Mouse (Mus musculus) CD4-positive, CD25-positive, alpha-beta regulatory T cell, adult 2 months (primary cell): ENCODE data around the gene Clnk.

Experiments used
- DNase-seq: peaks from one replicate; pipeline ENCODE4 v3.0.0-alpha.2; 2012; ENCODE audit warnings: low read depth, low spot score

The Clnk gene

DNA sequence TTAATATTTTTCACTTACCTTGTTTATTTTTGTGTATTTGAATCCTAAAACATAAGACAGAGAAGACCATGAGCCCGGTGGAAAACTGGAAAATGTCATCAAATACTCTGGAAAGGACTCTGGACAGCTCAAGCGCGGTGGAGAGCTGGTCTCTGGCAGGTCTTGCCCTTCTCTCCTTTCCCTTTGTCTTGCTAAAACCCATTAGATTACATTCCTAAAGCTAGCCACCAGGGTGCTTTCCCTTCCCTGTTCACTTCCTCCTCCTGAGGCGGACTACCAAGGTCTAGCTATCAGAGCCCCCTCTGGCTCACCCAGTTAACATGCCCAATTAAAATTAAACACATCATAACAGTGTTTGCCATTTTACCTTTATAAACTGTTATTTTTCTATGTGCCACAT is 123.9 kb downstream of the Clnk start:
- DNase-seq = no peak

DNA sequence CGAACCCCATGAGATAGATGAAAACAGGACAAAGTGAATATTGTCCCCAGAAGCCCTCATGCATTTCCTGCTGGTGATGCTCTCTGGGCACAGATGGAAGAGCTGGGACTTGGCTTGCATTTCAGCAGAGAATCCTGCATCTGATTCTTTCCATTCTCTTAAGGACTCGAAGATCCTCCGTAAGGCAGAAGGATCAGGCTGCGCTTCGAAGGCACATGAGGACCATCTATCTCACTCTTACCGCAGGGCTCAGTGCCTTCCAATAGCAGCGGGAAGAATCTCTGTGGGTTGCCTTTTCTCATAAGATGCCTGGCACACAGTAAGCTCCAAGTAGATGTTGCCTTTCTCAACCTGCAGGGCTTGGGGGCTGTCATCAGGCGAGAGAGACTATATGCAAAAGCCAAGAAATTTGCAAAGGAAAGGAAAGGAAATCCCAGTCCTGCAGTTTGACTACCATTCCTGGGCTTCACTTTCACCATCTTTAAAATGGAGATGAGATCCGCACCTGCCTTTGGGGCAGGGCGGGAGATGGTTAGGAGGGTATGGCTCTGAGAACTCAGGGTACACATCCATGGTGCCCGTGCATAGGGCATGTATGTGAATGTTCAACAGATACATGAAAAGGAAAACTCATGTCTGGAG is 167.6 kb downstream of the Clnk start:
- no peak for DNase-seq

- DNase-seq = no peak
These were observed 169.1 kb downstream of the Clnk start for GRCm38 (mm10) chr5:38707364-38708075.

DNA sequence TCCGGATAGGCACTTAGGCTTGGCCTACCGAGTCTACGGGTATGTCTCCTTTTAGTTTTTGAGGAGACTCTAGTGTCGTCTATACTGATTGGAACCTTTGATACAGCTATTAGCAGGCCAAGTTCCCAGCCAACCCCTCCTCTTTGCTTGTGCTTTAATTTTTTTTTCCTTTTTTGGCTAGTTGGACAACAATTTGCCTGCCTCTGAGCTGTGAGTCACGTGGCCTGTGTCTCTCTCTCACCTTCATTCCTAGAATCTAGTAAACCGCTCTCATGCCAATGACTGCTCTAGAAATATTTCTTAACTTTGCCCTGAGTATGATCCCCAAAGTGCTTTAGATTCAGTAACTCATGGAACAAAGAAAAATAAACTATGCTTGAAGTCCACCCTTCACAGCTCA is 173.7 kb downstream of the Clnk start:
- DNase-seq = no peak

GRCm38 (mm10) chr5:38702091-38702490 is 174.5 kb downstream of the Clnk start:
- DNase-seq = no peak

DNA sequence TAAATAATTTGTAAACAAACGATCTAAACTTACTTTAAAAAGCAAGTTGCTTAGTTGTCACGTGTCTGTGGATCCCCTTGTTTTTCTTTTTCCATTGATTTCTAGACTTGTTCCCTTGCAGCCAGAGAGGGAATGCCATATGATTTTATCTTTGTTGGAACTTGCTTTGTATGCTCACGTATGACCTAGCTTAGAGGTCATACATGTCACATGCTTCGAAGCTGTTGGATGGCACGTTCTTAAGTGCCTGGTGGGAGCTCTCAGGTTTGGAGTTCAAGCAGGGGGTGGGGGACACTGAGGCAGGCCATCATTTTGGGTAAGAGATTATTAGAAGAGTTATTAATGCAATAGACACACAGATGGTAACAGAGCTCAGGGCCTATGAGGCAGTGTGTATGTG is 178.1 kb downstream of the Clnk start:
- no peak for DNase-seq

DNA sequence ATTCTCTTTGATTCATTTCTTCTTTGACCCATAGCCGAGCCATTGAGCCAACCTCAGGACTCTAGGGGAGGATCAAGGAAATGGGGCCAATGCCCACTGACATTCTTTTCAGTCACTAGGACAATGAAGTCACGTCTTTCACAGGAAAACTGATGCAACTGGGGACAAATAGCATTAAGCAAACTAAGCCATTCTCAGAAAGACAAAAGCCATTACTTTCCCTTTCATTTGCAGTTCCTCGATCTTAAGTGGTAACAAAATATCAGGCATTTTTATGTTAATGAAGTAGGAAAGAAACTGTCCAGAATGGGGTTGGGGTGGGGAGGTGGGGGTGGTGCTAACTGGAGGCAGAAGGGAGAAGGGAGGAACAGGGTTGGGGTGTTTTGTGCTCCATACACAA is 178.6 kb downstream of the Clnk start:
- DNase-seq = no peak

DNA sequence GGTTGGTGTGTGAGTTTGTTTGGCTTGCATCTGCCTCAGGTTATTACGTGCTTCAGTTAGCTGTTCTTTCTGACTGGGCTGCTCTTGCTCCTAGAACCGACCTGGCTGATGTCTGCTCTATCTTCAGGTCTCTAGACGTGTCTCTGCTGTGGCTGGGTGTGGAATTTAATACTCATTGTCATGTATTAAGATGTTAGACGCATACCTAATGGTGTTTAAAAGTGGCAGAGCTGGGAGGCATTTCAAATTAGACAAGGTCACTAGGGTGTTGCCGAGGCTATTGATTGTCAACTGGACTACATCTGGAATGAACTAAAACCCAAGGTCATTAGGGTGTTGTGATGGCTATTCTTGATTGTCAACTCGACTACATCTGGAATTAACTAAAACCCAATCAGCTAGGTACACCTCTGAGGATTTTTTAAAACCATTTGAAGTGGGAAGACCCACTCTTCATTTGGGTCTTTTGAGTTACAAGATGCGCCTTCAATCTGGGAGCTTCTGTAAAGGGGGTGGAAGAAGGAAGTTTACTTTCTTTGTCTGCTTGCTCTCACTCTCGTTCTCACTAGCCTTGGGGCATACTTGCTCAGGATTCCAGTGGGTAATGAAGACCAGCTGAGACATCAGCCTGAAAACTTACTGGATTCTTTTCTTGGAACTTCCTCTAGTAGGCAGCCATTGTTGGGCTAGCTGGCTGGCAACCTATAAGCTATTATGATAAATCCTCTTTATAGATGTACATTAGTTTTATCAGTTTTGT is 179.8 kb downstream of the Clnk start:
- no peak for DNase-seq

GRCm38 (mm10) chr5:38692859-38693258 is 183.8 kb downstream of the Clnk start:
- DNase-seq = no peak

- no peak for DNase-seq
These were observed 187.4 kb downstream of the Clnk start for GRCm38 (mm10) chr5:38689186-38689585.

- no peak for DNase-seq
These were observed 188.9 kb downstream of the Clnk start for GRCm38 (mm10) chr5:38687694-38688093.

- peak; percentile 72 for DNase-seq
These were observed 192.3 kb downstream of the Clnk start, which contains the start of gene Zfp518b for GRCm38 (mm10) chr5:38684164-38684911. TSS of gene Zfp518b (minus strand) at chr5:38684826.

DNA sequence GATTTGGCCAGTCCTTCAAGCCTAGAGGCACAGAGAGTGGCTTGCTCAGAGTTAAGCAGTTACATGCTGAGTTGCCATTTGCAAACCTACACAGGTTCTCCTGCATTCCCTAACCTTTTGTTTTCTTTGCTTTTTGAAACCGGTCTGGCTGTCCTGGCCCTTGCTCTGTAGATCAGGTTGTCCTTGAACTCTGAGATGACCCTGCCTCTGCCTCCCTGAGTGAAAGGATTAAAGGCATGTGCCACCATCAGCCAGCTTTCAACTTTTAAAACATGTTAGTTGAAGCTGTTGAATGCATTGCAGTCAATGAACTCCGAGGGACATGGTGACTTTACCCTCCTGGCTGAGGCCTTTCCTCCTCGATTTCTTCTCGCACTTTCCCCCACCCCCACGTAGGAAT is 217.8 kb downstream of the Clnk start:
- no peak for DNase-seq
